Mouse (Mus musculus) thymus, postnatal 36 days (tissue): Measurements from ENCODE around the gene Gpc6.

Experiments used
- DNase-seq, 2 experiments: peaks; one replicate each; pipeline ENCODE4 v3.0.0; 2022; ENCODE audit warnings: mixed read lengths in 2 of 2

Gene Gpc6

GRCm38 (mm10) chr14:117070470-117071085, 145.5 kb downstream of the Gpc6 start:
- no peak for DNase-seq

GRCm38 (mm10) chr14:117093586-117093985, 168.5 kb downstream of the Gpc6 start:
- no peak for DNase-seq

- DNase-seq = no peak
These were observed 181.8 kb downstream of the Gpc6 start for GRCm38 (mm10) chr14:117106900-117107299.

GRCm38 (mm10) chr14:117113153-117113552, 188.0 kb downstream of the Gpc6 start:
- no peak for DNase-seq

GRCm38 (mm10) chr14:117122036-117122435, 196.9 kb downstream of the Gpc6 start:
- DNase-seq = no peak

- no peak for DNase-seq
These were observed 205.2 kb downstream of the Gpc6 start for GRCm38 (mm10) chr14:117130334-117130733.

GRCm38 (mm10) chr14:117131324-117131723, 206.2 kb downstream of the Gpc6 start:
- DNase-seq = no peak

GRCm38 (mm10) chr14:117141077-117141848, 216.1 kb downstream of the Gpc6 start:
- DNase-seq = no peak

- no peak for DNase-seq
These were observed 221.0 kb downstream of the Gpc6 start for GRCm38 (mm10) chr14:117146089-117146488.

- DNase-seq = no peak
These were observed 221.6 kb downstream of the Gpc6 start for GRCm38 (mm10) chr14:117146665-117147064.

GRCm38 (mm10) chr14:117151621-117152020, 226.5 kb downstream of the Gpc6 start:
- no peak for DNase-seq

GRCm38 (mm10) chr14:117155884-117156465, 230.9 kb downstream of the Gpc6 start:
- no peak for DNase-seq

- no peak for DNase-seq
These were observed 232.3 kb downstream of the Gpc6 start for GRCm38 (mm10) chr14:117157426-117157825.

GRCm38 (mm10) chr14:117166350-117166749, 241.2 kb downstream of the Gpc6 start:
- DNase-seq = no peak

GRCm38 (mm10) chr14:117193364-117193763, 268.2 kb downstream of the Gpc6 start:
- DNase-seq = no peak

GRCm38 (mm10) chr14:117202012-117202411, 276.9 kb downstream of the Gpc6 start:
- no peak for DNase-seq

GRCm38 (mm10) chr14:117203960-117204359, 278.8 kb downstream of the Gpc6 start:
- no peak for DNase-seq

- no peak for DNase-seq
These were observed 289.3 kb downstream of the Gpc6 start for GRCm38 (mm10) chr14:117214373-117214772.

GRCm38 (mm10) chr14:117226920-117227319, 301.8 kb downstream of the Gpc6 start:
- no peak for DNase-seq

- DNase-seq = no peak
These were observed 305.4 kb downstream of the Gpc6 start for GRCm38 (mm10) chr14:117230476-117230875.

- no peak for DNase-seq
These were observed 313.1 kb downstream of the Gpc6 start for GRCm38 (mm10) chr14:117238226-117238625.

- DNase-seq = no peak
These were observed 314.7 kb downstream of the Gpc6 start for GRCm38 (mm10) chr14:117239694-117240427.

GRCm38 (mm10) chr14:117245631-117246030, 320.5 kb downstream of the Gpc6 start:
- DNase-seq = no peak
